Mouse (Mus musculus): ENCODE measurements at regions not wholly inside any gene's neighbourhood (a gene's known extent, or its start where the extent isn't known, plus 50 kb on each side); places are given as distances from the start of the nearest gene placed in this dataset.
A peak's percentile ranks its signal among the peaks of the same experiment; 100 is the strongest.

GRCm38 (mm10) chr3:143631183-143631582, 573.8 kb downstream of the Lmo4 start:
- no peak overlapping the region for H3K4me3 ChIP-seq (replicated peaks; ENCODE audit: control insufficient read depth, low read depth, low read length)
- H3K4me1 ChIP-seq (ENCODE audit: control insufficient read depth, insufficient read depth, low read length): no peaks in the 10 kb centered on the region
- 75% methylated on average over 10 of the region's 10 CpGs for WGBS
- TF ChIP-seq POLR2A (IDR thresholded peaks at IDR 0.05; ENCODE audit: borderline replicate concordance, control insufficient read depth, low read depth, low read length) (no peak), CTCF (IDR thresholded peaks at IDR 0.05; ENCODE audit: control insufficient read depth, insufficient read depth, low read length) (no peak)
- H3K27ac ChIP-seq (ENCODE audit: control insufficient read depth, insufficient read depth, low read depth, low read length, poor library complexity): no peak overlapping the region

- TF ChIP-seq CTCF (IDR thresholded peaks at IDR 0.05; ENCODE audit: control insufficient read depth, insufficient read depth, low read length): no peak
- no peak for TF ChIP-seq POLR2A (IDR thresholded peaks at IDR 0.05; ENCODE audit: borderline replicate concordance, control insufficient read depth, low read depth, low read length)
- Histone ChIP-seq H3K4me1 (ENCODE audit: control insufficient read depth, insufficient read depth, low read length) (no peaks in the 10 kb centered on the region; the same call in 1 of the 2 replicates), H3K4me3 (replicated peaks; ENCODE audit: control insufficient read depth, low read depth, low read length) (no peak overlapping the region), H3K27ac (ENCODE audit: control insufficient read depth, insufficient read depth, low read depth, low read length, poor library complexity) (no peak overlapping the region)
- WGBS: 24% methylated on average over 3 of the region's 3 CpGs
Measured at GRCm38 (mm10) chr3:143624906-143625305, 580.1 kb downstream of the Lmo4 start.

- no peak for TF ChIP-seq CTCF (IDR thresholded peaks at IDR 0.05; ENCODE audit: control insufficient read depth, insufficient read depth, low read length)
- TF ChIP-seq POLR2A (IDR thresholded peaks at IDR 0.05; ENCODE audit: borderline replicate concordance, control insufficient read depth, low read depth, low read length): no peak
- 20% methylated on average over 3 of the region's 3 CpGs for WGBS
- no peaks in the 10 kb centered on the region; the same call in 1 of the 2 replicates for H3K4me1 ChIP-seq (ENCODE audit: control insufficient read depth, insufficient read depth, low read length)
- H3K4me3 ChIP-seq (replicated peaks; ENCODE audit: control insufficient read depth, low read depth, low read length): no peak overlapping the region
- no peak overlapping the region for H3K27ac ChIP-seq (ENCODE audit: control insufficient read depth, insufficient read depth, low read depth, low read length, poor library complexity)
Measured at GRCm38 (mm10) chr3:143622275-143622674, 582.7 kb downstream of the Lmo4 start.

GRCm38 (mm10) chr3:143619125-143619524, 585.9 kb downstream of the Lmo4 start:
- Histone ChIP-seq H3K4me3 (replicated peaks; ENCODE audit: control insufficient read depth, low read depth, low read length) (no peak overlapping the region), H3K27ac (ENCODE audit: control insufficient read depth, insufficient read depth, low read depth, low read length, poor library complexity) (no peak overlapping the region), H3K4me1 (ENCODE audit: control insufficient read depth, insufficient read depth, low read length) (no peaks in the 10 kb centered on the region; the same call in 1 of the 2 replicates)
- no peak for TF ChIP-seq POLR2A (IDR thresholded peaks at IDR 0.05; ENCODE audit: borderline replicate concordance, control insufficient read depth, low read depth, low read length)
- no peak for TF ChIP-seq CTCF (IDR thresholded peaks at IDR 0.05; ENCODE audit: control insufficient read depth, insufficient read depth, low read length)
- 46% methylated on average over 1 of the region's 1 CpGs for WGBS

- Histone ChIP-seq H3K4me3 (replicated peaks; ENCODE audit: control insufficient read depth, low read depth, low read length) (no peak overlapping the region), H3K27ac (ENCODE audit: control insufficient read depth, insufficient read depth, low read depth, low read length, poor library complexity) (no peak overlapping the region), H3K4me1 (ENCODE audit: control insufficient read depth, insufficient read depth, low read length) (no peaks in the 10 kb centered on the region; the same call in 1 of the 2 replicates)
- 81% methylated on average over 5 of the region's 5 CpGs for WGBS
- TF ChIP-seq POLR2A (IDR thresholded peaks at IDR 0.05; ENCODE audit: borderline replicate concordance, control insufficient read depth, low read depth, low read length): no peak
- TF ChIP-seq CTCF (IDR thresholded peaks at IDR 0.05; ENCODE audit: control insufficient read depth, insufficient read depth, low read length): no peak
Measured at GRCm38 (mm10) chr3:143614895-143615294, 590.1 kb downstream of the Lmo4 start.

- H3K4me1 ChIP-seq (ENCODE audit: control insufficient read depth, insufficient read depth, low read length): no peaks in the 10 kb centered on the region; the same call in 1 of the 2 replicates
- no peak for TF ChIP-seq POLR2A (IDR thresholded peaks at IDR 0.05; ENCODE audit: borderline replicate concordance, control insufficient read depth, low read depth, low read length)
- no peak for TF ChIP-seq CTCF (IDR thresholded peaks at IDR 0.05; ENCODE audit: control insufficient read depth, insufficient read depth, low read length)
- no peak overlapping the region for H3K27ac ChIP-seq (ENCODE audit: control insufficient read depth, insufficient read depth, low read depth, low read length, poor library complexity)
- H3K4me3 ChIP-seq (replicated peaks; ENCODE audit: control insufficient read depth, low read depth, low read length): no peak overlapping the region
- WGBS: 89% methylated on average over 3 of the region's 3 CpGs
Measured at GRCm38 (mm10) chr3:143614004-143614403, 591.0 kb downstream of the Lmo4 start.

- Histone ChIP-seq H3K27ac (ENCODE audit: control insufficient read depth, insufficient read depth, low read depth, low read length, poor library complexity) (no peak overlapping the region), H3K4me3 (replicated peaks; ENCODE audit: control insufficient read depth, low read depth, low read length) (no peak overlapping the region), H3K4me1 (ENCODE audit: control insufficient read depth, insufficient read depth, low read length) (no peaks in the 10 kb centered on the region; the same call in 1 of the 2 replicates)
- WGBS: 77% methylated on average over 2 of the region's 2 CpGs
- TF ChIP-seq CTCF (IDR thresholded peaks at IDR 0.05; ENCODE audit: control insufficient read depth, insufficient read depth, low read length) (no peak), POLR2A (IDR thresholded peaks at IDR 0.05; ENCODE audit: borderline replicate concordance, control insufficient read depth, low read depth, low read length) (no peak)
Measured at GRCm38 (mm10) chr3:143609673-143610072, 595.3 kb downstream of the Lmo4 start.

- no peaks in the 10 kb centered on the region for H3K4me1 ChIP-seq (ENCODE audit: control insufficient read depth, insufficient read depth, low read length)
- H3K27ac ChIP-seq (ENCODE audit: control insufficient read depth, insufficient read depth, low read depth, low read length, poor library complexity): no peak overlapping the region
- TF ChIP-seq POLR2A (IDR thresholded peaks at IDR 0.05; ENCODE audit: borderline replicate concordance, control insufficient read depth, low read depth, low read length) (no peak), CTCF (IDR thresholded peaks at IDR 0.05; ENCODE audit: control insufficient read depth, insufficient read depth, low read length) (peak; percentile 66)
- no peak overlapping the region for H3K4me3 ChIP-seq (replicated peaks; ENCODE audit: control insufficient read depth, low read depth, low read length)
- 6% methylated on average over 2 of the region's 2 CpGs for WGBS
Measured at GRCm38 (mm10) chr3:143599120-143599519, 605.9 kb downstream of the Lmo4 start.
